Mouse (Mus musculus) embryonic facial prominence, embryonic 12.5 days (tissue): ENCODE measurements around the gene Stra6l. TPM values are rescaled to one million over a fixed set of nuclear protein-coding genes. Genes with fewer than 3 reads are reported as not detected.

Experiments used
- ATAC-seq: fragments of 200-750 bp; cut with Nextera tagmentation; 2 replicates; pipeline ENCODE4 v1.8.0; 2017; ENCODE audit not compliant: insufficient number of reproducible peaks, insufficient read depth, low FRiP score, low TSS enrichment
- H3K27ac ChIP-seq: fragments of 300-500 bp; sonication (generic); 2 replicates; pipeline ENCODE4 v1.5.1; 2016; ENCODE audit warnings: mild to moderate bottlenecking
- H3K27me3 ChIP-seq: fragments of 300-500 bp; sonication (generic); 2 replicates; pipeline ENCODE4 v1.6.1; 2016; ENCODE audit warnings: mild to moderate bottlenecking, moderate library complexity
- H3K36me3 ChIP-seq: fragments of 300-500 bp; sonication (generic); 2 replicates; pipeline ENCODE4 v1.6.1; 2016; ENCODE audit warnings: mild to moderate bottlenecking
- H3K4me1 ChIP-seq: fragments of 300-500 bp; sonication (generic); 2 replicates; pipeline ENCODE4 v1.6.1; 2016
- H3K4me2 ChIP-seq: fragments of 300-500 bp; sonication (generic); replicated peaks from 2 replicates; pipeline ENCODE4 v1.6.1; 2016; ENCODE audit warnings: mild to moderate bottlenecking, moderate library complexity
- H3K4me3 ChIP-seq: fragments of 300-500 bp; sonication (generic); 2 replicates; pipeline ENCODE4 v1.5.1; 2016; ENCODE audit warnings: mild to moderate bottlenecking
- H3K9ac ChIP-seq: fragments of 300-500 bp; sonication (generic); 2 replicates; pipeline ENCODE4 v1.6.1; 2016; ENCODE audit warnings: mild to moderate bottlenecking, moderate library complexity
- H3K9me3 ChIP-seq: fragments of 300-500 bp; sonication (generic); 2 replicates; pipeline ENCODE4 v1.6.1; 2016; ENCODE audit warnings: mild to moderate bottlenecking, moderate library complexity
- WGBS: fragments of 180-500 bp; shearing (Covaris S2); methylation state at CpG from one replicate; pipeline ENCODE4 v1.1.7; 2016; 5-methylcytosine and 5-hydroxymethylcytosine counted together
- polyA plus RNA-seq: library from polyadenylated mRNA; unstranded; fragments of >200 nt; fragmentation: Nextera tagmentation; extraction: Ambion mirVana; gene quantifications from 2 replicates; pipeline ENCODE4 v1.2.1, GENCODE M21; 2016

Gene Stra6l
- polyA plus RNA-seq, 1 experiment from 2014 or later: 0.15 TPM

DNA sequence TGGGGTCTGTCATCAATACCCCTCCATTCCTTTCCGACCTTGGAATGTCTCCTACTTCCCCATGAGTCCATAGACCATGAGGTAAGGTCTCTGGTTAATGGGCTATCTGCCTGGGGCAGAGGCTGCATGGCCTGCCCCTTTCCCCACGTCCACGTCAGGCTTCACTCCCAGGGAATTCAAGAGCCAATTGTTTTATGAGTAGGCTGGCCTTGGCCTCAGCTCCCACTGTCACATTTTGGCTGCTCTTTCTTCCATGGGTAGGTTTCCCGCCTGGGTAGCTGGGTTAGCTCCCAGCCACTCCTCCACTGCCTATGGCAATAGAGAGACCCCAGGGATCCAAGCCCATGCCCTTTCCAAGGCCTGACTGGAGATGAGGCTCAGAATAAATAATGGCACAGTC, 80.1 kb downstream of the Stra6l start:
- H3K36me3 ChIP-seq: no peaks in the 10 kb centered on the region
- no peak overlapping the region for H3K27ac ChIP-seq
- H3K9me3 ChIP-seq: no peaks in the 10 kb centered on the region
- no peak for ATAC-seq
- WGBS: 70% methylated on average over 4 of the region's 4 CpGs
- H3K9ac ChIP-seq: no peak overlapping the region
- H3K4me1 ChIP-seq: no peaks in the 10 kb centered on the region
- H3K4me2 ChIP-seq: no peak overlapping the region
- H3K27me3 ChIP-seq: no peaks in the 10 kb centered on the region
- H3K4me3 ChIP-seq: no peak overlapping the region

Other genes starting within 250 kb of the Stra6l start
- gene Aldh1b1, start 49.6 kb upstream of the Stra6l start, polyA plus RNA-seq: 3.8 and 5.3 TPM in 2 replicates
- gene Igfbpl1, start 21.7 kb upstream of the Stra6l start, polyA plus RNA-seq: 2.8 and 3.8 TPM in 2 replicates
- not detected in 2 replicates for gene Ccdc180, start 41.6 kb downstream of the Stra6l start, polyA plus RNA-seq
- 9.3 and 13.2 TPM in 2 replicates for gene Tdrd7, start 116.7 kb downstream of the Stra6l start, polyA plus RNA-seq
- gene Tmod1, start 190.3 kb downstream of the Stra6l start, polyA plus RNA-seq: 2.8 and 4.3 TPM in 2 replicates